Comparison of ENCODE assay signal across 9 mouse cellular contexts in the genomic region with DNA sequence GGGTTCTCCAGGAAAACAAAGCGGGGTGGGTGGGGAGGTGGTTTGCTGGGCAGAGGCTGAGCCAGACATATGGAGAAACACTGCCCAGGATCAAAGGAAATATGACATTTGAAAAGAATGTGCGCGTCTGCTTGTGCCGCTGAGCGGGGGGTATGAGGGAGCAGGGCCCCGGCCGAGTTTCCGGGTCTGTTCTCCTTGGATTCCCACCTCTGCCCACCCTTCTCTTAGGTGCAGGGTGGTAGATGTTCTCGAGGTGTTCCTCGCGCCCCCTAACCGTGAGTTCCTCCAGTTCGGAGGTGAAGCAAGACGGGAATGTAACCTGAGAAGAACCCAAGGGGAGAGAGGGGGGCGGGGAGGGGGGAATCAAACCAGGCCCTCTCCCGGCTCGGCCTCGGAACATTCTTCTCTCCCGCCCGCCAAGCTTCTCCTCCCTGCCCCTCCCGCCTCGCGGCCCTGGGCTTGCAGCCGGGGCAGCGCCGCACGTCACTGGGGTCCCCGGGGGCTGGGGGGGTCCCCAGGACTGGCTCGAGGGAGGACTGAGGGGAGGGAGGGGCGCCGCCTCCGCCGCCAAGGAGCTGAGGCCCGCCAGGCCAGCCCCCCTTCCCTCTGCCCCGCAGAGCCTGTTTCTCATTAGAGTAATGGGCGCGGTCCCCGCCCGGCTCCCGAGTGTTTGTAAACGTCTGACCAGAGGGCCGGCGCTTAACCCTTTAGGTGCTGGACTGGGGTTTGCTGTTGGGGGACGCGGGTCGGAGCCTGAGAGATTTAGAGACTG. TPM values are rescaled to one million over a fixed set of nuclear protein-coding genes. Genes with fewer than 3 reads are reported as not detected.
DNase-seq lines count a peak whose midpoint lies in the region; ATAC-seq and TF ChIP-seq lines count a peak whose summit lies in the region.
"Had no signal": no experiment of that assay in that cellular context is flagged by ENCODE, and none has a peak within 500 bp of the region (broad histone marks: within the 10 kb centered on the region; RNA-seq: fewer than 3 reads in every experiment).

Gene Nfatc4, plus strand, starts transcription at position 154 of the 772 bp plus-strand sequence.

- H3K27ac ChIP-seq in forebrain, embryonic 13.5 days = peak within 1 kb of the TSS; percentile 88
- peak within 1 kb of the TSS; percentile 82 for H3K27ac ChIP-seq in midbrain, embryonic 11.5 days (ENCODE audit: low read depth, low read length)
- H3K27ac ChIP-seq in testis, adult 2 months (ENCODE audit: control insufficient read depth, insufficient read depth, low read depth, low read length) = peak within 1 kb of the TSS; percentile 56; the same call in 1 of the 2 replicates

- H3K4me3 ChIP-seq in forebrain, embryonic 13.5 days = peak within 1 kb of the TSS; percentile 56
- peak within 1 kb of the TSS; percentile 52 for H3K4me3 ChIP-seq in midbrain, embryonic 11.5 days (ENCODE audit: low read depth, low read length)
- H3K4me3 ChIP-seq in testis, adult 2 months (ENCODE audit: control insufficient read depth, low read depth, low read length) = peak within 1 kb of the TSS; percentile 68

- H3K36me3 ChIP-seq in forebrain, embryonic 13.5 days (ENCODE audit: poor library complexity, severe bottlenecking) = no peaks in the 10 kb centered on the region
- H3K36me3 ChIP-seq in midbrain, embryonic 11.5 days (ENCODE audit: control insufficient read depth, insufficient read depth, low read length) = no peaks in the 10 kb centered on the region
- H3K36me3 ChIP-seq in testis, adult 2 months (ENCODE audit: control insufficient read depth, insufficient read depth, low read length) = no peaks in the 10 kb centered on the region

- peak; percentile 82 for ATAC-seq in forebrain, embryonic 13.5 days
- ATAC-seq in midbrain, embryonic 11.5 days (ENCODE audit: low FRiP score) = peak; percentile 83

- TF ChIP-seq CTCF in testis, adult 2 months (IDR thresholded peaks at IDR 0.05; ENCODE audit: control insufficient read depth, insufficient read depth, insufficient replicate concordance, low read depth, low read length) = no peak

- peak within 1 kb of the TSS; percentile 78 for H3K9ac ChIP-seq in forebrain, embryonic 13.5 days
- H3K9ac ChIP-seq in midbrain, embryonic 11.5 days (ENCODE audit: low read length) = peak within 1 kb of the TSS; percentile 88

- H3K27me3 ChIP-seq in forebrain, embryonic 13.5 days = peaks cover 15% of the 10 kb centered on the region
- peaks cover 19% of the 10 kb centered on the region for H3K27me3 ChIP-seq in midbrain, embryonic 11.5 days (ENCODE audit: control insufficient read depth, insufficient read depth, low read length)
- H3K27me3 ChIP-seq in testis, adult 2 months (ENCODE audit: control insufficient read depth, insufficient read depth, low read length) = peaks cover 5% of the 10 kb centered on the region

- peaks cover 42% of the 10 kb centered on the region for H3K4me1 ChIP-seq in forebrain, embryonic 13.5 days
- peaks cover 35% of the 10 kb centered on the region for H3K4me1 ChIP-seq in midbrain, embryonic 11.5 days (ENCODE audit: control insufficient read depth, insufficient read depth, low read length)
- peaks cover 31% of the 10 kb centered on the region for H3K4me1 ChIP-seq in testis, adult 2 months (ENCODE audit: control insufficient read depth, insufficient read depth, low read length)

- no peak for TF ChIP-seq POLR2A in testis, adult 2 months (IDR thresholded peaks at IDR 0.05; ENCODE audit: control insufficient read depth, low read depth, low read length)

- no peaks in the 10 kb centered on the region for H3K9me3 ChIP-seq in forebrain, embryonic 13.5 days (replicated peaks)
- no peaks in the 10 kb centered on the region for H3K9me3 ChIP-seq in midbrain, embryonic 11.5 days (ENCODE audit: control insufficient read depth, low read length)

- H3K4me2 ChIP-seq in forebrain, embryonic 13.5 days = peak within 1 kb of the TSS; percentile 88
- H3K4me2 ChIP-seq in midbrain, embryonic 11.5 days = peak within 1 kb of the TSS; percentile 89

- under 1% methylated on average over 41 of the region's 46 CpGs for WGBS in forebrain, embryonic 13.5 days
- 1% methylated on average over 46 of the region's 46 CpGs for WGBS in midbrain, embryonic 11.5 days

- intact Hi-C loops in heart, postnatal 25 days (cut with DNase I) = loop anchor here (1.0 to 2.0 kb wide), 2 partner anchors 41 to 100 kb away; no protein-coding TSS in a partner anchor

- peak; percentile 16 for DNase-seq in cerebellum, adult 9-11 months
- no peak for DNase-seq in cerebellum, adult 11-12 months
- peak; percentile 85 for DNase-seq in adrenal gland, adult 2 months
- DNase-seq in heart, postnatal 25 days (ENCODE audit: low spot score) = peak; percentile 87
- DNase-seq in layer of hippocampus, postnatal 14 days (ENCODE audit: low spot score in 2 of 2) = peak; percentile 33 to 48
- peak; percentile 99 for DNase-seq in midbrain, embryonic 11.5 days (ENCODE audit: low spot score, missing footprints)

RNA-seq across cellular contexts. Expression of gene Nfatc4, which starts in this region (rescaled TPM):
- total RNA-seq in adrenal gland, adult 2 months (2021) = 10 to 100 TPM; 17.9 to 21.9 TPM
- polyA plus RNA-seq in adrenal gland, adult 2 months (2012; rRNA removed) = 50.5 and 58.1 TPM in 2 replicates
- polyA plus RNA-seq in forebrain, embryonic 13.5 days (2015; fragmentation: Nextera tagmentation; extraction: Ambion mirVana) = 17.0 and 18.9 TPM in 2 replicates
- 1 to 10 TPM; 3.9 to 5.5 TPM for total RNA-seq in heart, postnatal 25 days (2021)
- total RNA-seq in layer of hippocampus, postnatal 14 days (2021) = 1 to 10 TPM; 3.5 to 4.0 TPM
- polyA plus RNA-seq in midbrain, embryonic 11.5 days (2014; fragmentation: Nextera tagmentation; extraction: Ambion mirVana) = 9.9 and 11.5 TPM in 2 replicates
- polyA plus RNA-seq in testis, adult 2 months (2012; rRNA removed) = 0.58 and 0.83 TPM in 2 replicates
- total RNA-seq: CH12.LX had no signal
